Mouse (Mus musculus) stomach, postnatal 0 days (tissue): ENCODE measurements around the gene Mylk.

Experiments used
- CTCF ChIP-seq: IDR thresholded peaks from 2 replicates; pipeline ENCODE4 v1.5.1; 2016; ENCODE audit warnings: antibody characterized with exemption, low read depth, mild to moderate bottlenecking, moderate library complexity
- EP300 ChIP-seq: optimal IDR thresholded peaks from 2 replicates; pipeline ENCODE3; 2016; ENCODE audit warnings: antibody characterized with exemption

DNA sequence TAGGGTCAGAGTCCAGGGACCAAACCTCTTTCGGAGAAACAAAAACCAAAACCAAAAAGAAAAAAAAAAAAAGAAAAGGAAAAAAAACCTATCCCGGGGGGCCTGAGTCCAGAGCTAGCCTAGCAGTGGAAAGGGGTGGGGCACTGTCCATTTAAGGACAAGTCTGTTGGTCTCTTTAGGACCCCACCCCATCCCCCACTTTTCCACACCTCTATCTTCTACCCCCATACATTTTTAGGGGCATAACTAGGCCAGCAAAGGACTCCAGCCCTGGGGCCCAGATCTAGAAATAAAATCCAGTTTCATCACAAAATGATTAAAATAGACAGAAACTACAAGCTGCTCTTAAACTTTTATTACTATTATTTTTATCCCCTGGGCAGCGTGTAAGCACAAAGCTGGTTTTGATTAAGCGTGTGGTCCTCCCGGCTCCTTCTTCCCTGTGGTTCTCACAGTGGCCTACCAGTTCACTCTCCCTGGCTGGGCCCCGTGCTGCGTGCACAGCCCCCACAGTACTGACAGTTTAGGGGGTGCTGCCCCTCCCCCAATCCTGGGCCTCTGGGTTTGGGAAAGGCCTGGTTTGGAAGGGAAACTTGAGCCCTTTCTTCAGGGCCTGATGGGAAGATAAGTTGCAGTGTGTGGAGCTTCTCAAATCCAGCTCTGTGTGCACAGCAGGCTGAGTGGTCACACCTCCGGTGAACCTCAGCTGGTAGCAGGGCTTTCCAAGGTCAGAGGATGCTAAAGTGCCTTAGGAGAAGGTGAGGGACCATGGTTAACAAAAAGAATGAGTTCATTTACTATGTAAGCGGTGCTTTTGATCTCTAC is 190.7 kb downstream of the Mylk start:
- no peak for TF ChIP-seq CTCF
- TF ChIP-seq EP300, result no peak
